Mouse (Mus musculus): ENCODE measurements around the gene Memo1.
"Not testable (repeated sequence)": the region's sequence is repeated elsewhere in the genome, so short reads cannot be mapped to it uniquely, and the experiment has no call there.

GRCm38 (mm10) chr17:74212831-74213524 lies 82.3 kb downstream of the Memo1 start:
- TF ChIP-seq POLR2A (IDR thresholded peaks at IDR 0.05; ENCODE audit: low read depth, low read length); CTCF (IDR thresholded peaks at IDR 0.05; ENCODE audit: borderline replicate concordance, insufficient read depth, low read length): not testable (repeated sequence)
